Mouse (Mus musculus) yolk sac, embryonic 10.5 days (tissue): ENCODE data around the gene Mecp2.
"Not testable (repeated sequence)": the region's sequence is repeated elsewhere in the genome, so short reads cannot be mapped to it uniquely, and the experiment has no call there.

Experiments used
- DNase-seq: peaks from one replicate; pipeline ENCODE4 v3.0.0-alpha.2; 2017; ENCODE audit warnings: low spot score

The Mecp2 gene

GRCm38 (mm10) chrX:74135263-74135662 lies at the start of gene Mecp2:
Gene Mecp2 (minus strand): TSS chrX:74135363.
- DNase-seq: not testable (repeated sequence)

GRCm38 (mm10) chrX:74176959-74177358 lies 41.8 kb upstream of the Mecp2 start, which contains the start of gene Tktl1:
Gene Tktl1 (plus strand): TSS chrX:74177259.
- DNase-seq: no peak

GRCm38 (mm10) chrX:74167738-74168137 lies 32.6 kb upstream of the Mecp2 start, which contains the start of gene Tex28:
Gene Tex28 (minus strand): TSS chrX:74167838.
- DNase-seq: no peak

GRCm38 (mm10) chrX:74127164-74127563 lies 8.0 kb downstream of the Mecp2 start, which contains the start of gene Opn1mw:
Gene Opn1mw (plus strand): TSS chrX:74127464.
- no peak for DNase-seq

- DNase-seq: no peak
Observed at GRCm38 (mm10) chrX:74124975-74125374, 10.2 kb downstream of the Mecp2 start.

GRCm38 (mm10) chrX:74115511-74115910 lies 19.7 kb downstream of the Mecp2 start:
- peak; percentile 9 for DNase-seq

GRCm38 (mm10) chrX:74114036-74114435 lies 21.1 kb downstream of the Mecp2 start:
- no peak for DNase-seq

GRCm38 (mm10) chrX:74108747-74109146 lies 26.4 kb downstream of the Mecp2 start:
- DNase-seq: no peak

- no peak for DNase-seq
Observed at GRCm38 (mm10) chrX:74105916-74106315, 29.2 kb downstream of the Mecp2 start.

- no peak for DNase-seq
Observed at GRCm38 (mm10) chrX:74103457-74104188, 31.5 kb downstream of the Mecp2 start.

- DNase-seq: no peak
Observed at GRCm38 (mm10) chrX:74095130-74095529, 40.0 kb downstream of the Mecp2 start.

GRCm38 (mm10) chrX:74085601-74086038 lies 49.5 kb downstream of the Mecp2 start:
- peak; percentile 97 for DNase-seq

- peak; percentile 68 for DNase-seq
Observed at GRCm38 (mm10) chrX:74084946-74085498, 50.1 kb downstream of the Mecp2 start.

- no peak for DNase-seq
Observed at GRCm38 (mm10) chrX:74084276-74084837, 50.8 kb downstream of the Mecp2 start.

- no peak for DNase-seq
Observed at GRCm38 (mm10) chrX:74070794-74071193, 64.4 kb downstream of the Mecp2 start.

GRCm38 (mm10) chrX:74067891-74068290 lies 67.3 kb downstream of the Mecp2 start:
- DNase-seq: no peak

GRCm38 (mm10) chrX:74045107-74045506 lies 90.1 kb downstream of the Mecp2 start:
- DNase-seq: no peak

- DNase-seq: no peak
Observed at GRCm38 (mm10) chrX:74037702-74038375, 97.3 kb downstream of the Mecp2 start.

- DNase-seq: peak; percentile 11
Observed at GRCm38 (mm10) chrX:74030000-74030399, 105.2 kb downstream of the Mecp2 start.

- peak; percentile 69 for DNase-seq
Observed at GRCm38 (mm10) chrX:74023188-74024049, 111.7 kb downstream of the Mecp2 start, which contains the start of gene Irak1. Gene Irak1 (minus strand): TSS chrX:74023918.

- DNase-seq: no peak
Observed at GRCm38 (mm10) chrX:74022795-74023187, 112.4 kb downstream of the Mecp2 start.
